Mouse (Mus musculus) brown adipose tissue, adult 24 weeks (tissue): Measurements from ENCODE around the gene Sgsm3. TPM values are rescaled to one million over a fixed set of nuclear protein-coding genes. Genes with fewer than 3 reads are reported as not detected.

Experiments used
- H3K27ac ChIP-seq: fragments of 200-500 bp; replicated peaks from 2 replicates; pipeline ENCODE4 v1.5.1; 2012; ENCODE audit warnings: low read depth, mild to moderate bottlenecking, low read length
- H3K4me1 ChIP-seq: fragments of 200-500 bp; 2 replicates; pipeline ENCODE4 v1.6.1; 2012; ENCODE audit warnings: low read length, mixed read lengths; ENCODE audit not compliant: control insufficient read depth, insufficient read depth, insufficient read length
- H3K4me3 ChIP-seq: fragments of 200-500 bp; 2 replicates; pipeline ENCODE4 v1.5.1; 2012; ENCODE audit warnings: low read depth, mild to moderate bottlenecking, low read length, moderate library complexity; ENCODE audit not compliant: insufficient read depth
- polyA plus RNA-seq: library from polyadenylated mRNA; stranded (reverse); fragments of >200 nt; gene quantifications from 2 replicates; pipeline ENCODE4 v1.2.4, GENCODE M21; 2012; ENCODE audit not compliant: missing spikeins, insufficient read depth, insufficient read length

Gene Sgsm3
- polyA plus RNA-seq, 1 experiment: 5.9 TPM

DNA sequence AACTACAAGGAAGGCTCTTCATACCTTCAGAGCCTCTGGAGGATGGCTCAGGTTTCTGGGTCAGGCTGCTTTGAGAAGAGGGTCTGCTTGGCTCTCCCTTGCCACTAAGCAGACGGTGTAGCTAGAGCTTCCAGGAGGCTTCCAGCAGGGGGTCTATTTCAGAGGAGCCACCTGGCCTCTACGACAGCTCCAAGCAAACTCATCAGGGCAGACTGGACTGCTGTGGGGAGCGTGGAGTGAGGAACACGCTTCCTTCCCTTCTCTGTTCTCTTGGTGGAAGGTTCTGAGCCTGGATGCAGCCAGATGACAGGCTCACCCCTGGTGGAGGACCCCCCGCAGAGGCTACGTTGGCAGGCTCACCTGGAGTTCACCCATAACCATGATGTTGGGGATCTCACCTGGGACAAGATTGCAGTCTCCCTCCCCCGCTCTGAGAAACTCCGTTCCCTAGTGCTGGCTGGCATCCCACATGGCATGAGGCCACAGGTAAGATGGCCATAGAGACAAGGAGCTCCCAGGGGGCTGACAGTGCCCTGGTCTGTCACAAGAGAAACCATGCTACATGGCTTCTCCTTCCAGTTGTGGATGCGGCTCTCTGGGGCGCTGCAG lies 28.7 kb downstream of the Sgsm3 start:
- Histone ChIP-seq H3K4me3 (no peak overlapping the region), H3K27ac (no peak overlapping the region), H3K4me1 (no peaks in the 10 kb centered on the region)

DNA sequence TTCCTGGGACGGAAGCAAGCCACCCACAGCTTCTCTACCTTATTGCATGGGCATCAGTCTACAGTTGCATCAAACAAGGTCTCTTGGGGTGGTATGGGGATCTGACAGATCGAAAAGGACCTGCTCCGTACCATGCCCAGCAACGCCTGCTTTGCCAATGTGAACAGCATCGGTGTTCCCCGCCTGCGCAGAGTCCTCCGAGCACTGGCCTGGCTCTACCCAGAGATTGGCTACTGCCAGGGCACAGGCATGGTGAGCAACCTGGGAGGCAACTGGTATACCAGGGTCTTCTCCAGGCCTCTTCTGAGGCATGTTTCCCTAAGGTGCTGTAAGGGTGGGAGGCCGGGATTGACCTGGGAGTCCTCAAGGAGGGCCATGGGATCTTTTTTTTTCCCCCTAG lies 29.8 kb downstream of the Sgsm3 start:
- Histone ChIP-seq H3K27ac (no peak overlapping the region), H3K4me1 (no peaks in the 10 kb centered on the region), H3K4me3 (no peak overlapping the region)

DNA sequence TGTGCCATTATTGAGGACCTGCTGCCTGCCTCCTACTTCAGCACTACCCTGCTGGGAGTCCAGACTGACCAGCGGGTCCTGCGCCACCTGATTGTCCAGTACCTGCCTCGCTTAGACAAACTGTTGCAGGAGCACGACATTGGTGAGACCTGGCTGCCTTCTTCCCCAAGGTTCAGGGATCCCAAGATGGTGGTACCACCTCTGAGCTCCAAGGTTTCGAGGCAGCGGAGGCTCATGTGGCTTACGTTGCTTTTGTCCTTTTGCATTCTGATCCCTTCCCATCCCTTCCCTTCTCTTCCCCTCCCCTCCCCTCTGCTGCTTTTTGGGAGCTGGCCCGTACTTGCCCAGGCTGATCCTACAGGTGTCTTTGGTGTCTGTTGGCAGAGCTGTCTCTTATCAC lies 30.3 kb downstream of the Sgsm3 start:
- Histone ChIP-seq H3K4me3 (no peak overlapping the region), H3K27ac (no peak overlapping the region), H3K4me1 (no peaks in the 10 kb centered on the region)

DNA sequence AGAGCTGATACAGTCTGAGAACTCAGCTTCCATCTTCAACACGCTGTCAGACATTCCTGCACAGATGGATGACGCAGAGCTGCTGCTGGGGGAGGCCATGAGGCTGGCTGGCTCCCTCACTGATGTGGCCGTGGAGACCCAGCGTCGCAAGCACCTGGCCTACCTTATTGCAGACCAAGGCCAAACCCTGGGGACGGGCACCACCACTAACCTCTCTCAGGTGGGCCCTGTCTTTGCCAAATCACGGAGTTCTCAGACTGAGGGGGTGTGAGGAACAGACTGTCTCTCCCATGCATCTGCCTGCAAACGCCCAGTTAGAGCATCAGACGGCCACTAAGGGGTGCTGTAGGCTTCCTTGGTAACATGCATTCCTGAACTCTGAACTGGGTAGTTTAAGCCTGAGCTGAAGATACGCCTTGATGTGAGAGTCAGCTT lies 31.1 kb downstream of the Sgsm3 start:
- Histone ChIP-seq H3K4me1 (no peaks in the 10 kb centered on the region), H3K27ac (no peak overlapping the region)

DNA sequence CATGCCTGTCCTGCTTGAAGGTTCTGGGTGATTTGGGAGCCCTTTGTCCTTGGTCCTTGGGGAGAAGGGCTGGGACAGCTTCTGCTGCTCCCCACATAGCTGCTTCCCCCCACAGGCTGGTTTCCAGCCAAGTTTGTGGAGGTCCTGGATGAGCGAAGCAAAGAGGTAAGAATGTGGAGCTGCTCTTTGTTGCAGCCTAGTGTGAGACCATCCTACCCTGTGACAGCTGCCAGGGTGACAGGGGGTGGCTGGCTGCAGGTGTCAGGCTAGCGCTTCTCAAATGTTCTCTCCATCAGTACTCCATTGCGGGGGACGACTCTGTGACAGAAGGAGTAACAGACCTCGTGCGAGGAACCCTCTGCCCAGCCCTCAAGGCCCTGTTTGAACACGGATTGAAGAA lies 32.5 kb downstream of the Sgsm3 start:
- Histone ChIP-seq H3K27ac (no peak overlapping the region), H3K4me3 (no peak overlapping the region), H3K4me1 (no peaks in the 10 kb centered on the region)

More for the DNA sequence above, 31.1 kb downstream of the Sgsm3 start:
- H3K4me3 ChIP-seq: no peak overlapping the region

DNA sequence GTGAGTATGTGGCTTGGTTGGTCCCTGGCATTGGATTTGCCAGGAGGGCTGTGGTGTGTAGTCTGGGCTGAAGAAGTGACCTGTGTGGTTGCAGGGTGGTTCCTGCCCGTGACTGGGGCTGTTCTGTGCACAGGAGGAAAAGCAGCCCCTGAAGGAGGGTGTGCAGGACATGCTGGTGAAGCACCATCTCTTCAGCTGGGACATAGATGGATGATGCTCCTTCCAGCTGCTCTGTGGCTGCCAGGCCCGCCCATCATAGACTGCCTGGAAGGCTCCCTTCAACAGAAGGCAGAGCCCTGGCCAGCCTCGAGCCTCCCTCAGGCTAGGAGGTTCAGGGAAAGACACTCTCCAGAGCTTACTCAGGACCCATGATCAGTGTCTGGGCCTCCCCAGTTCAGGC lies 34.0 kb downstream of the Sgsm3 start:
- no peaks in the 10 kb centered on the region for H3K4me1 ChIP-seq
- H3K4me3 ChIP-seq: no peak overlapping the region
- H3K27ac ChIP-seq: no peak overlapping the region

DNA sequence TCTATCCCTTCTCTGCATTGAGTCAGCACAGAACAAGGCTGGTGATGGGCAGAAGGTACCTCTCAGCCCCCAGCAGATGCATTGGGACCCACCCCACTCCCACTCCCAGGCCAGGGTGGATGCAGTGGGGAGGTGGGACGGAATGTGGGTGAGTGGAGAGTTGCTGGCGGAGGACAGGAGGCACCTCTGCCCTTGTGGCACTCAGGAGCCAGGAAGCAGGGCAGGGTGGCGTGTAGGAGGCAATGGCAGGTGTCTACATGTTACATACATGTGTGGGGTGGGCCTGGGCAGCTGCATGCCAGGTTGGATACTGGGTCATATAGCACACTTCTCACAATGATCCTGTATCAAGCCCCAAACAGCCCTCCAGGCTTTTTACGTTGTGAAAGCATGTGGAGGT lies 34.8 kb downstream of the Sgsm3 start:
- no peak overlapping the region for H3K4me3 ChIP-seq
- no peaks in the 10 kb centered on the region for H3K4me1 ChIP-seq
- H3K27ac ChIP-seq: no peak overlapping the region

DNA sequence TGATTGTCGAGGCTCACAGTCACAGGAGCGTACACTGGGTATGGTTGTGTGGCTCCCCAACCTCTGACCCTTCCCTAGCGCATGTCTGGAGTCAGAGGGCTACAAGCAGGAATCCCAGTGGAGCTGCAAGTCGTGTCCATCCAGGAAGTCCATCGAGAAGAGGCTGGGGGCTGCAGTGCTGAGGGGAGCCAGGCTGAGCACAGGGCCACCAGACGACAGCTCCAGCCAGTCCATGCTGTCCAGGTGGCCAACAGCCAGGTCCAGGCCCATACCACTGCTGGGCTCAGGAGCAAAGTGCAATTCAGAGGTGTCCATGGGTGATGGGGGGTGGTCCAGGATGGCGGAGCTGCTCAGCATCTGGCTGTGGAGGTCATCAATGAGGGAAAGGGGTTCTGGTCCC lies 35.6 kb downstream of the Sgsm3 start:
- Histone ChIP-seq H3K4me3 (no peak overlapping the region), H3K4me1 (no peaks in the 10 kb centered on the region)

DNA sequence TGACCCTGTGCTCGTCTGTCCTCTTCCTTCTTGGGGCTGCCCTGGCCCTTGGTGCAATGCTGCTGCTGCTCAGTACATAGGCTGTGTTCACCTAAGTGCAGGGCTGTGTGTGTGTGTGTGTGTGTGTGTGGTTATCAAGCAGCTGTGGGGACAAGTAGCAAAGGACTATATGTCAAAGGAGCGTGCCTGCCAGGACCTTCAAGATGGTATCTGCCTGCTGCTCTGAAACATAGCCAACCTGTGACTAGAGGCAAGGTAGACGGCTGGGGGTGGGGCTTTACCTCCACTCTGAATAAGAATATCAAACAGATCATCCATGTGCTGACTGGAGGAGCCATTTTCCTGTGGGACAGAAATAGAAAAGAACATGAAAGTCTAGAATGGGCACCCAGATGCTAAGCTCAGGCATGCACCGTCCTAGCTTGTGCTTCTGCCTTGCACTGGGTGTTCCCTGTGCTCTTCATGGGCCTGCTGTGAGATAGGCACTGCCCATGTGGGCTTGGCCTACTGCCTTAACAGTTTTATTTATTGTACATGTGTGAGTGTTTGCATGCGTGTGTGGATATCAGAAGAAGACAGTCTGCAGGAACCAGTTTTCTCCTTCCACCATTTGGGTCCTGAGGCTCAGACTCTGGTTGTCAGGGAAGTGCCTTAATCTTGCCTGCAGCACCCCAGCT lies 37.6 kb downstream of the Sgsm3 start:
- Histone ChIP-seq H3K27ac (no peak overlapping the region), H3K4me3 (no peak overlapping the region), H3K4me1 (no peaks in the 10 kb centered on the region)

More for the DNA sequence above, 35.6 kb downstream of the Sgsm3 start:
- H3K27ac ChIP-seq: no peak overlapping the region

DNA sequence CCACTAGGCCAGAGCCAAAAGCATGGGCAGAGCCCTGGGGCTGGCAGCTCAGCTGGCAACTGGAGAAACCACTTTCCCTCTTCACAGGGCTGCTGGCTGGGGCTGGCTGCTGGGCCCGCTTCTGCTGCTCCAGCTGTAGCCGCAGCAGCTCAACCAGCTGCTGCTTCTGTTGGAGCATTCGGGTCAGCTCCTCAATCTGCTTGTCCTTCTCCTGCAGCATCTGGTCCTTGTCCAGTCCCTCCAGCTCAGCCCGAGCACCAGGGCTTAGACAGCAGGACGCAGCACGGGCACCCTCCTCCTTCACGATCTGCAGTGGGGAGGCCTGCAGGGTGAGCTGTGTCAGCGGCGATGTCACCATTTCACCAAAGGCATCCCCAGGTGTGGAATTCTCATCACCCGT lies 38.9 kb downstream of the Sgsm3 start:
- no peaks in the 10 kb centered on the region for H3K4me1 ChIP-seq
- H3K4me3 ChIP-seq: no peak overlapping the region

DNA sequence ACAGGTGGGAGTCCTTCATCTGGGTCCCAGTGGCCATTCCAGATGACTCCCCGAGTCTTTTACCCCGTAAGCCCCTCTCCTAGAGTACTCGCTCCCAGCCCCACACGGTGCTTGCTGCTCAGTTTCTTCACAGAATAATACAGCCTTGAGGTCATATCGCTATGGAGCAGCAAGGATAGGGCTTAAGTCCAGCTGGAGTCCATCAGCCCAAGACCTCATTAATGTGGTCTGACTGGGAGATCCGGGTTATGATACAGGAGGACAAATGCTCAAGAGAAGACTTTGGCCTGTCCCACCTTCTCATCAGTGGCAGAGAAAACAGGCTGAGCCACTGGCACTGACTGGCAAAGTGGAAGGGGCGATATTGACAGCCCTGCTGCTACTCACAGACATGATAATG lies 39.7 kb downstream of the Sgsm3 start:
- Histone ChIP-seq H3K27ac (no peak overlapping the region), H3K4me1 (no peaks in the 10 kb centered on the region), H3K4me3 (no peak overlapping the region)

More for the DNA sequence above, 38.9 kb downstream of the Sgsm3 start:
- H3K27ac ChIP-seq: no peak overlapping the region

DNA sequence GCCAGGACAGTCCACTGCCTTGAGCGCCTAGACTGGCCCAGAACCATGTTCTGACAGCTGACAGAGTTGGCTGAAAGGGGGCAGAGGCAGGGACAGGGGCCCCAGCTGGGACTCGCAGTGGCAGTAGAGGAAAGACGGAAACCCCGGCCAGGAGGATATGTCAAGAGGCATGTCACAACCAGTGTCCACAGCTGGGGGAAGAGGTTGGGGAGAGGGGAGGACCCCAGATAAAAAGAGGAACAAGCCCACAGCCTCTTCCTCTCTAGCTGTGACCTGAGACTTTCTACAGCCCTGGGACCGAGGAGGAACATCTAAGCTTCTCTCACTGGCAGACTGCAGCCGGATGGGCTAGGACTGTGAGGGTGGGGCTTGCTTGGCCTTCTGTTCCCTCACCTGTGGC lies 43.8 kb downstream of the Sgsm3 start:
- Histone ChIP-seq H3K4me3 (no peak overlapping the region), H3K4me1 (no peaks in the 10 kb centered on the region), H3K27ac (no peak overlapping the region)

DNA sequence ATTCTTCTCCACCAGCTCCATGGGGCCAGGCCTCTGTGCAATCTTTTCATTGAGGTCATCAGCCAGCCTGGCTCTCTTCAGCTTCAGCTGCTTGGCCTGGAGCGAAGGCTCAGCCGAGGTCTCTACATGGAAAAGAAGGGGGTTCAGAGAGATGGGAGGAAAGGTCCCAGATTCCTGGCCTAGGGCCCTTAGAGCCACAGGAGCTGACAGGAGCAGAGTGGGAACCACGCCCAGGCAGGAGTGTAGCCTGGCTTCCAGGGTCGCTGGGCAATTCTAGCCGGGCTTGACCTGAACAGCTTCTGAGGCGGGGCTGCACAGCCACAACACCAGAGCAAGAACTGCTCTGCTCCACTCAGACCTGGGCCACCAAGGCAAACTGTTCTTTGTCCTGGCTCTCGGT lies 44.9 kb downstream of the Sgsm3 start:
- Histone ChIP-seq H3K4me3 (no peak overlapping the region), H3K27ac (no peak overlapping the region), H3K4me1 (no peaks in the 10 kb centered on the region)

DNA sequence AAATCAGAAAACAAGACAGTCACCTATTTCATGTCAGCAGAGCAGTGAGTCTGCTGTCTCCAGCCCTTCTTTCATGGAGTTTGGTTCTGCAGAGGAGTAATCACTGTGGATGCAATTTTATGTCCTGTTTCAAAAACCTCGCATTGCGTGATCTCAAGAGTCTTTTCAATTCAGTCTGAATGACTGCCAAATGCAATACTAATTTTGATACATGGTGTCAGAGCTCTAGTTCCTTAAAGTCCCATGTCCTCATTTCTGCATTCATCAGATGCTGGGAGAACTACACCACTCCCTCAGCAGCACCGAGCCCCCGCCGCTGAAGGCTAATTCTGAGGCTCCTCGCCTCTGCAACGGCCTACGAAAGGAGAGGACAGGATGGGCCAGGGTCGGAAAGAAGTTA lies 46.3 kb downstream of the Sgsm3 start:
- H3K4me3 ChIP-seq: no peak overlapping the region
- no peak overlapping the region for H3K27ac ChIP-seq
- peaks cover 3% of the 10 kb centered on the region; the same call in 1 of the 2 replicates for H3K4me1 ChIP-seq

DNA sequence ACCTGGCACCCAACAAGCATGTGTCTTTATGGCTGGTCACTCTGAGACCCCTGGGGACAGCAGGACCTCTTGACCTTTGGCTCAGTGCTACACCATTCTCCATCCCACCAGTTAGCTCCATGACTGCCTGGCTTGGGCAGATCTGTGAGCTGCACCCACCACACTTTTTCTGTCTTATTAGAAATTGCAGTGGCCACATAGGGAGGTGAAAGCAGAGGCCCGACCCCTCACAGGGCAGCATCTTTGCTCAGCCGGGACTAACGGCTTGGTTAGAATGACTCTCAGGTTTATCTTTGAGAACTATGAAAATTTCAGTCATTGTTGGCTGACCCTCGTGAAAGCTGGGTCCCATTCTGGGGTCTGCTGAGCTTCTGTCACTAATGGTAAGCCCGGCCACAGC lies 49.3 kb downstream of the Sgsm3 start:
- Histone ChIP-seq H3K4me3 (no peak overlapping the region), H3K4me1 (peaks cover 3% of the 10 kb centered on the region; the same call in 1 of the 2 replicates), H3K27ac (no peak overlapping the region)
